Mouse (Mus musculus) megakaryocyte, adult 5-6 weeks (primary cell): Measurements from ENCODE around the gene Hivep1. TPM values are rescaled to one million over a fixed set of nuclear protein-coding genes. Genes with fewer than 3 reads are reported as not detected.

ENCODE experiments used
- ATAC-seq: 2 replicates; pipeline ENCODE4 v1.8.0; 2016; ENCODE audit warnings: mild to moderate bottlenecking, inconsistent platforms; ENCODE audit not compliant: poor library complexity, severe bottlenecking
- total RNA-seq, 2 experiments: library from RNA; stranded (forward) in 1 of 2; stranded (reverse) in 1 of 2; fragments of 153-499, 151-499 nt in 1 of 2; fragments of 221-1000, 200-1000 nt in 1 of 2; gene quantifications; 2 replicates each; pipeline versions ENCODE4 v1.2.3 to v1.2.4; 2015 to 2017

The Hivep1 gene
- total RNA-seq (2015), result 35.4 and 50.6 TPM in 2 replicates
- total RNA-seq (2017), result 8.0 and 16.3 TPM in 2 replicates

- peak; percentile 12; the same call in 1 of the 2 replicates for ATAC-seq
Observed at GRCm38 (mm10) chr13:42051961-42052695, at the start of gene Hivep1. Gene Hivep1, plus strand, starts transcription at chr13:42052021.

GRCm38 (mm10) chr13:42015484-42016045 is 36.3 kb upstream of the Hivep1 start:
- peak; percentile 49 for ATAC-seq

- no peak for ATAC-seq
Observed at GRCm38 (mm10) chr13:42016218-42016617, 35.6 kb upstream of the Hivep1 start.

- ATAC-seq, result no peak
Observed at GRCm38 (mm10) chr13:42018356-42018755, 33.5 kb upstream of the Hivep1 start.

- ATAC-seq, result no peak
Observed at GRCm38 (mm10) chr13:42041203-42041602, 10.6 kb upstream of the Hivep1 start.

- ATAC-seq, result no peak
Observed at GRCm38 (mm10) chr13:42043431-42043830, 8.4 kb upstream of the Hivep1 start.

- ATAC-seq, result peak; percentile 37
Observed at GRCm38 (mm10) chr13:42048991-42049773, 2.6 kb upstream of the Hivep1 start.

- no peak for ATAC-seq
Observed at GRCm38 (mm10) chr13:42049774-42050125, 2.1 kb upstream of the Hivep1 start.

GRCm38 (mm10) chr13:42050160-42050559 is 1.7 kb upstream of the Hivep1 start:
- ATAC-seq, result no peak

- ATAC-seq, result no peak
Observed at GRCm38 (mm10) chr13:42050880-42051201, 980 bp upstream of the Hivep1 start.

GRCm38 (mm10) chr13:42051202-42051906 is 467 bp upstream of the Hivep1 start:
- ATAC-seq, result peak; percentile 74

- 0 out of 2 replicates have a peak, but pooled peaks have one; percentile 8 for ATAC-seq
Observed at GRCm38 (mm10) chr13:42052696-42053541, 1.1 kb downstream of the Hivep1 start.

- ATAC-seq, result no peak
Observed at GRCm38 (mm10) chr13:42053656-42054055, 1.8 kb downstream of the Hivep1 start.

GRCm38 (mm10) chr13:42054138-42054537 is 2.3 kb downstream of the Hivep1 start:
- ATAC-seq, result no peak; the same call in 1 of the 2 replicates

- ATAC-seq, result no peak
Observed at GRCm38 (mm10) chr13:42056712-42057332, 5.0 kb downstream of the Hivep1 start.

GRCm38 (mm10) chr13:42060846-42061630 is 9.2 kb downstream of the Hivep1 start:
- peak; percentile 70 for ATAC-seq

- ATAC-seq, result peak; percentile 54
Observed at GRCm38 (mm10) chr13:42064257-42064656, 12.4 kb downstream of the Hivep1 start.

GRCm38 (mm10) chr13:42070236-42070635 is 18.4 kb downstream of the Hivep1 start:
- no peak for ATAC-seq

GRCm38 (mm10) chr13:42071011-42071410 is 19.2 kb downstream of the Hivep1 start:
- ATAC-seq, result peak; percentile 57
